7 mouse cellular contexts compared by ENCODE assay signal in the genomic region with DNA sequence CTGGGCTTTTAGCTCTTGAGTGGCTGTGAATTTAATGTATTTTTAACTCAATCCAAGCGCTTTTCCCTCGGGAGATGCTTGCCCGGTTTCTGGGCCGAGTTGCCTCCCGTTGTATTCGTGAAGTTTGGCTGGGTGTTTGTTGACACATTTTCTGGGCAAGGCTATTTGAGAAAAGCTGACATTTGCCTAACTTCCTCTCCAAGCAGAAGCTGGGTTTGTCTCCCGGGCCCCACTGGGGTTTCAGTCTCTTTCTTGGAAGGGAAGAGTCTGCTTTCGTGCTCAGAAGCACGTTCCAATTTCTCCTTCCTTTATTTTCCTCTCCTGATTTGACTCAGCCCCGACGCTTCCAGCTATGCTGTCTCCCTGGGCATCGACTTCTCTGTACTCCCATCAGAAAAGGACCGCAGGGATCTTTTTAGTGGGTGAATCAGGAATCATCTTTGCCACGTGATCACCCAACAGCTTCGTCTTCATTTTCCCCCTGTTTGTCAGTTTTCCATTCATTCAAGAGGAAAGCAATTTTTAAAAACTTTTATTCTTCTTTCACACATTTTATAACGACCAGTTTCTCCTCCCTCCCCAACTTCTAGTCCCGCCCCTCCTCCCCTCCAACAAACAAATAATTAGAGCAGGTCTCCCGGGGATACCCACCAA.
DNase-seq lines count a peak whose midpoint lies in the region.

No protein-coding gene starts in this region.

- H3K79me2 ChIP-seq in macrophage (ENCODE audit: inconsistent target): no peaks in the 10 kb centered on the region

- H3K4me3 ChIP-seq in heart, embryonic 10.5 days: peak overlapping the region; percentile 42
- no peak overlapping the region for H3K4me3 ChIP-seq in macrophage (ENCODE audit: inconsistent target)

- intact Hi-C loops in left cerebral cortex, postnatal 10 days (cut with DNase I): no loop called here

- peak overlapping the region; percentile 52; the same call in 1 of the 2 replicates for H3K27ac ChIP-seq in heart, embryonic 10.5 days
- H3K27ac ChIP-seq in macrophage: peak overlapping the region; percentile 88

- no peaks in the 10 kb centered on the region for H3K27me3 ChIP-seq in heart, embryonic 10.5 days (ENCODE audit: insufficient read depth, poor library complexity, severe bottlenecking)

- no peaks in the 10 kb centered on the region for H3K9me3 ChIP-seq in heart, embryonic 10.5 days

- 19% methylated on average over 18 of the region's 18 CpGs for WGBS in heart, embryonic 10.5 days
- 26% methylated on average over 18 of the region's 18 CpGs for WGBS in macrophage (ENCODE audit: missing documents)

- H3K36me3 ChIP-seq in heart, embryonic 10.5 days: no peaks in the 10 kb centered on the region
- H3K36me3 ChIP-seq in macrophage (ENCODE audit: inconsistent target): no peaks in the 10 kb centered on the region

- H3K4me1 ChIP-seq in heart, embryonic 10.5 days: peaks cover 14% of the 10 kb centered on the region

- DNase-seq in ovary, postnatal 10 days (ENCODE audit: low spot score): peak; percentile 4
- DNase-seq in ovary, adult 18-20 months (ENCODE audit: low spot score): no peak
- peak; percentile 11 for DNase-seq in embryo, embryonic 9.5 days (ENCODE audit: extremely low spot score)
- DNase-seq in heart, embryonic 10.5 days (ENCODE audit: low spot score): no peak
- DNase-seq in left cerebral cortex, postnatal 10 days (ENCODE audit: extremely low spot score in 1 of 2, low spot score in 2 of 2): peak; percentile 45 to 48
- DNase-seq in c-Kit-positive CD71-positive TER-119-positive erythroid progenitor cells, embryonic 14.5 days (ENCODE audit: low spot score): no peak

Comparison
In these comparisons a context has a peak if more than half of its experiments do, and no peak if none do; other contexts are left out.
1. DNase-seq: peak in ovary, postnatal 10 days (single experiment), embryo, embryonic 9.5 days (single experiment) and left cerebral cortex, postnatal 10 days (2 of 2); none in ovary, adult 18-20 months (single experiment), heart, embryonic 10.5 days (single experiment) and c-Kit-positive CD71-positive TER-119-positive erythroid progenitor cells, embryonic 14.5 days (single experiment).